Mouse (Mus musculus): ENCODE data around the gene Hsd17b2. TPM values are rescaled to one million over a fixed set of nuclear protein-coding genes. Genes with fewer than 3 reads are reported as not detected.

Gene Hsd17b2
- polyA plus RNA-seq, 1 experiment from 2014 or later = not detected

Other genes starting within 250 kb of the Hsd17b2 start
- gene Plcg2, start 203.6 kb upstream of the Hsd17b2 start, polyA plus RNA-seq (2015; fragmentation: Nextera tagmentation; extraction: Ambion mirVana) = 2.4 and 3.5 TPM in 2 replicates
- gene Sdr42e1, start 28.2 kb upstream of the Hsd17b2 start, polyA plus RNA-seq (2015; fragmentation: Nextera tagmentation; extraction: Ambion mirVana) = 1.5 and 1.9 TPM in 2 replicates
- 65.0 and 66.7 TPM in 2 replicates for gene Mphosph6, start 100.0 kb downstream of the Hsd17b2 start, polyA plus RNA-seq (2015; fragmentation: Nextera tagmentation; extraction: Ambion mirVana)